Mouse (Mus musculus) CH12.LX (cell line): ENCODE measurements around the gene Gucy2d. TPM values are rescaled to one million over a fixed set of nuclear protein-coding genes. Genes with fewer than 3 reads are reported as not detected.

Source experiments
- DNase-seq: peaks from one replicate; pipeline ENCODE4 v3.0.0-alpha.2; 2013; ENCODE audit errors: extremely low read depth
- H3K27ac ChIP-seq: 2 replicates; pipeline ENCODE4 v1.5.1; 2012; ENCODE audit warnings: low read depth, mild to moderate bottlenecking, control low read depth, moderate library complexity; ENCODE audit not compliant: insufficient read depth
- H3K27me3 ChIP-seq: replicated peaks from 2 replicates; pipeline ENCODE3; 2012; ENCODE audit warnings: inconsistent platforms
- H3K36me3 ChIP-seq, 2 experiments: replicated peaks in 1 of 2; 2 replicates each; pipeline versions ENCODE3 to v1.6.1; 2012; ENCODE audit warnings: inconsistent platforms in 1 of 2, low read length in 1 of 2, mild to moderate bottlenecking in 1 of 2, mixed read lengths in 1 of 2, moderate library complexity in 1 of 2; ENCODE audit not compliant: control insufficient read depth in 1 of 2, insufficient read depth in 1 of 2
- H3K4me1 ChIP-seq, 2 experiments: 2 replicates each; pipeline ENCODE4 v1.6.1; 2012; ENCODE audit warnings: inconsistent platforms in 1 of 2, moderate library complexity in 1 of 2; ENCODE audit not compliant: insufficient read depth in 2 of 2, control insufficient read depth in 1 of 2
- H3K4me2 ChIP-seq: 2 replicates; pipeline ENCODE4 v1.6.1; 2012; ENCODE audit warnings: low read depth, mild to moderate bottlenecking, control low read depth; ENCODE audit not compliant: poor library complexity, insufficient read depth, severe bottlenecking
- H3K4me3 ChIP-seq, 3 experiments: fragments of 150-350 bp in 1 of 3; sonication (generic) in 1 of 3; replicated peaks in 1 of 3; 2 replicates each; pipeline versions ENCODE3 to v1.5.1; 2011 to 2012; ENCODE audit warnings: low read depth in 2 of 3, low read length in 2 of 3, mild to moderate bottlenecking in 2 of 3, moderate library complexity in 2 of 3, control low read depth in 1 of 3, improper control_type of control experiment in 1 of 3, inconsistent platforms in 1 of 3, mixed read lengths in 1 of 3; ENCODE audit not compliant: poor library complexity in 1 of 3
- H3K79me2 ChIP-seq: replicated peaks from 2 replicates; pipeline ENCODE4 v1.6.1; 2012; ENCODE audit warnings: mild to moderate bottlenecking, moderate library complexity; ENCODE audit not compliant: control insufficient read depth, poor library complexity, insufficient read depth, severe bottlenecking; ENCODE audit errors: extremely low read depth
- H3K9ac ChIP-seq: 2 replicates; pipeline ENCODE4 v1.6.1; 2012; ENCODE audit warnings: low read depth, mild to moderate bottlenecking, control low read depth, moderate library complexity; ENCODE audit not compliant: insufficient read depth
- H3K9me3 ChIP-seq: replicated peaks from 2 replicates; pipeline ENCODE3; 2012; ENCODE audit warnings: low read length, inconsistent platforms, mixed read lengths
- BHLHE40 ChIP-seq: IDR thresholded peaks from 2 replicates; pipeline ENCODE4 v1.6.1; 2011; ENCODE audit warnings: mild to moderate bottlenecking, low read depth, low read length, improper control_type of control experiment
- CHD1 ChIP-seq: IDR thresholded peaks from 2 replicates; pipeline ENCODE4 v1.6.1; 2012; ENCODE audit warnings: low read depth, low read length, improper control_type of control experiment, inconsistent platforms
- CHD2 ChIP-seq: IDR thresholded peaks from 2 replicates; pipeline ENCODE4 v1.6.1; 2011; ENCODE audit warnings: low read length, improper control_type of control experiment
- ELF1 ChIP-seq: IDR thresholded peaks from 2 replicates; pipeline ENCODE4 v1.6.1; 2014; ENCODE audit warnings: low read depth, mild to moderate bottlenecking, inconsistent platforms, low read length, improper control_type of control experiment
- EP300 ChIP-seq: IDR thresholded peaks from 2 replicates; pipeline ENCODE4 v1.6.1; 2011; ENCODE audit warnings: low read length, improper control_type of control experiment
- ETS1 ChIP-seq: conservative IDR thresholded peaks from 2 replicates; pipeline ENCODE4 v1.6.1; 2012; ENCODE audit warnings: low read depth, mild to moderate bottlenecking, inconsistent platforms, low read length, improper control_type of control experiment, moderate library complexity
- HCFC1 ChIP-seq: IDR thresholded peaks from 2 replicates; pipeline ENCODE4 v1.6.1; 2012; ENCODE audit warnings: low read depth, mild to moderate bottlenecking, inconsistent platforms, low read length, improper control_type of control experiment
- IRF4 ChIP-seq: IDR thresholded peaks from 2 replicates; pipeline ENCODE4 v1.6.1; 2014; ENCODE audit warnings: low read depth, mild to moderate bottlenecking, inconsistent platforms, low read length, improper control_type of control experiment
- JUN ChIP-seq: IDR thresholded peaks from 2 replicates; pipeline ENCODE4 v1.6.1; 2011; ENCODE audit warnings: low read depth, mild to moderate bottlenecking, low read length, improper control_type of control experiment, moderate library complexity; ENCODE audit not compliant: insufficient read depth
- JUND ChIP-seq: conservative IDR thresholded peaks from 2 replicates; pipeline ENCODE4 v1.6.1; 2011; ENCODE audit warnings: low read depth, low read length, improper control_type of control experiment
- MAFK ChIP-seq: IDR thresholded peaks from 2 replicates; pipeline ENCODE4 v1.6.1; 2011; ENCODE audit warnings: low read length, improper control_type of control experiment; ENCODE audit not compliant: insufficient replicate concordance
- MAX ChIP-seq: IDR thresholded peaks from 2 replicates; pipeline ENCODE4 v1.6.1; 2011; ENCODE audit warnings: low read length, improper control_type of control experiment
- MEF2A ChIP-seq: IDR thresholded peaks from 2 replicates; pipeline ENCODE4 v1.6.1; 2014; ENCODE audit warnings: low read depth, mild to moderate bottlenecking, inconsistent platforms, low read length, improper control_type of control experiment, borderline replicate concordance
- MYC ChIP-seq: IDR thresholded peaks from 2 replicates; pipeline ENCODE4 v1.6.1; 2011; ENCODE audit warnings: low read depth, mild to moderate bottlenecking, improper control_type of control experiment, low read length
- NRF1 ChIP-seq: IDR thresholded peaks from 2 replicates; pipeline ENCODE4 v1.6.1; 2014; ENCODE audit warnings: low read depth, mild to moderate bottlenecking, inconsistent platforms, low read length, improper control_type of control experiment, moderate library complexity
- POLR2AphosphoS2 ChIP-seq: IDR thresholded peaks from 2 replicates; pipeline ENCODE4 v1.6.1; 2011; ENCODE audit warnings: low read depth, low read length, improper control_type of control experiment
- RAD21 ChIP-seq: IDR thresholded peaks from 2 replicates; pipeline ENCODE4 v1.6.1; 2011; ENCODE audit warnings: low read depth, mild to moderate bottlenecking, low read length, improper control_type of control experiment, moderate library complexity
- TBP ChIP-seq: conservative IDR thresholded peaks from 2 replicates; pipeline ENCODE4 v1.6.1; 2011; ENCODE audit warnings: low read depth, low read length, improper control_type of control experiment
- UBTF ChIP-seq: IDR thresholded peaks from 2 replicates; pipeline ENCODE4 v1.6.1; 2012; ENCODE audit warnings: low read depth, mild to moderate bottlenecking, inconsistent platforms, low read length, improper control_type of control experiment, moderate library complexity
- USF1 ChIP-seq: IDR thresholded peaks from 2 replicates; pipeline ENCODE4 v1.6.1; 2014; ENCODE audit warnings: low read depth, mild to moderate bottlenecking, inconsistent platforms, low read length, improper control_type of control experiment
- ZC3H11A ChIP-seq: IDR thresholded peaks from 2 replicates; pipeline ENCODE4 v1.6.1; 2012; ENCODE audit warnings: low read depth, mild to moderate bottlenecking, inconsistent platforms, low read length, improper control_type of control experiment
- ZMIZ1 ChIP-seq: IDR thresholded peaks from 2 replicates; pipeline ENCODE4 v1.6.1; 2012; ENCODE audit warnings: low read depth, mild to moderate bottlenecking, inconsistent platforms, low read length, improper control_type of control experiment
- dilution Hi-C: fragments of 300-500 bp; cut with MboI; formaldehyde crosslinking; loops from 2 replicates; pipeline ENCODE4 v1.14.3; 2020; ENCODE audit warnings: low sequenced_read_pairs; ENCODE audit not compliant: extremely low pct_unique_long_range_greater_than_20kb, extremely low pct_ligation_motif_present
- in situ Hi-C: fragments of 300-500 bp; cut with MboI; formaldehyde crosslinking; loops from 3 replicates; pipeline ENCODE4 v1.14.3; 2019; ENCODE audit warnings: low sequenced_read_pairs, low pct_ligation_motif_present, low pct_unique_long_range_greater_than_20kb, mixed read lengths
- polyA plus RNA-seq: library from polyadenylated mRNA; unstranded; fragments of >175 nt; gene quantifications from 2 replicates; pipeline ENCODE4 v1.2.1, GENCODE M21; 2012; ENCODE audit warnings: low read depth; ENCODE audit not compliant: insufficient read length
- total RNA-seq, 2 experiments: library from RNA; depleted of rRNA; stranded (reverse); fragments of 300-350 nt in 1 of 2; fragments of >200 nt in 1 of 2; gene quantifications; 2 replicates each; pipeline ENCODE4 v1.2.3; 2012 to 2014

Gucy2d gene
- total and polyA plus RNA-seq, 3 experiments: not detected

- TF ChIP-seq CHD1: no peak
- no peak for TF ChIP-seq ZMIZ1
- TF ChIP-seq EP300: peak; percentile 74
- no peak for TF ChIP-seq USF1
- peak; percentile 76 for TF ChIP-seq IRF4
- TF ChIP-seq MAFK: no peak
- no peaks in the 10 kb centered on the region for H3K27me3 ChIP-seq
- no peak overlapping the region for H3K27ac ChIP-seq
- no peaks in the 10 kb centered on the region for H3K79me2 ChIP-seq
- no peaks in the 10 kb centered on the region for H3K36me3 ChIP-seq
- in situ Hi-C loops: loop anchor here (10.0 kb wide), 1 partner anchor 53 kb away; no protein-coding TSS in a partner anchor
- peak; percentile 70 for DNase-seq
- H3K4me2 ChIP-seq: 0 out of 2 replicates have a peak overlapping the region, but pooled peaks have one; percentile 25
- no peaks in the 10 kb centered on the region for H3K9me3 ChIP-seq
- no peak overlapping the region for H3K9ac ChIP-seq
- dilution Hi-C loops: no loop called here
- no peak overlapping the region for H3K4me3 ChIP-seq
- H3K4me1 ChIP-seq: peaks cover 7 to 28% of the 10 kb centered on the region in 2 experiments
These were observed 32.6 kb upstream of the Gucy2d start for GRCm38 (mm10) chr7:98407615-98408014.

- H3K27me3 ChIP-seq: no peaks in the 10 kb centered on the region
- no peaks in the 10 kb centered on the region for H3K79me2 ChIP-seq
- no peak for DNase-seq
- dilution Hi-C loops: no loop called here
- H3K4me1 ChIP-seq: peaks cover 10 to 31% of the 10 kb centered on the region in 2 experiments; a peak in 3 of 4 replicates
- no peaks in the 10 kb centered on the region for H3K36me3 ChIP-seq
- in situ Hi-C loops: no loop called here
- no peak overlapping the region for H3K9ac ChIP-seq
- H3K4me2 ChIP-seq: no peak overlapping the region
- H3K4me3 ChIP-seq: no peak overlapping the region
- TF ChIP-seq JUND (no peak), HCFC1 (no peak), ZC3H11A (no peak), TBP (no peak), ETS1 (no peak), MAX (no peak), MEF2A (no peak), USF1 (no peak), UBTF (no peak), ZMIZ1 (no peak)
- no peaks in the 10 kb centered on the region for H3K9me3 ChIP-seq
- no peak overlapping the region for H3K27ac ChIP-seq
These were observed 27.1 kb upstream of the Gucy2d start for GRCm38 (mm10) chr7:98413115-98413514.

DNA sequence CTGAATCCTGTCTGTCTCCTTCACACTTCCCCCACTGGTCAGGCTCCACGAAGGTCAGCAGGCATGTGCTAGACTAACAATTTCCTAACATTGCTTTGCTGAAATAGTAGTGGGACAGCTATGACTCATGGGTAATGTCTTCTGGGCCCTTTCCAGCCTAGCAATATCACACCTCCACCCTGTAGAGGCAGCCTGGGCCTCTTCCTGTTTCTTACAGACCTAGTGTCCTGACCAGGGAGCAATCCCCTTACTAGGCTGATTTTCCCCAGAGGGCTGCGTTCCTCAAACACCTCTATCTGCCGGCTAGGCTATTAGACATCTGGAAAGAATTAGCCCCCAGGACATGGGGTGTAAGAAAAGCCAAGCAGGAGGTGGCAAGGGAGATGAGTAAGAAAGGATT is 24.7 kb upstream of the Gucy2d start:
- dilution Hi-C loops: no loop called here
- H3K27ac ChIP-seq: no peak overlapping the region
- H3K27me3 ChIP-seq: no peaks in the 10 kb centered on the region
- H3K4me2 ChIP-seq: no peak overlapping the region
- no peak overlapping the region for H3K4me3 ChIP-seq
- DNase-seq: peak; percentile 64
- in situ Hi-C loops: no loop called here
- no peaks in the 10 kb centered on the region for H3K79me2 ChIP-seq
- no peak overlapping the region for H3K9ac ChIP-seq
- H3K36me3 ChIP-seq: no peaks in the 10 kb centered on the region
- TF ChIP-seq RAD21 (no peak), MYC (no peak), UBTF (no peak), JUN (no peak), JUND (no peak), BHLHE40 (peak; percentile 27; the same call in 1 of the 2 replicates), IRF4 (peak; percentile 60), CHD2 (no peak), ELF1 (peak; percentile 64), NRF1 (no peak), POLR2AphosphoS2 (no peak), ZC3H11A (no peak), MAX (peak; percentile 83), EP300 (peak; percentile 52)
- peaks cover 10 to 27% of the 10 kb centered on the region in 2 experiments; a peak in 3 of 4 replicates for H3K4me1 ChIP-seq
- no peaks in the 10 kb centered on the region for H3K9me3 ChIP-seq
